Mouse (Mus musculus): ENCODE results near the gene Olfr1366. TPM values are rescaled to one million over a fixed set of nuclear protein-coding genes. Genes with fewer than 3 reads are reported as not detected.
"Not testable (repeated sequence)": the region's sequence is repeated elsewhere in the genome, so short reads cannot be mapped to it uniquely, and the experiment has no call there.

The Olfr1366 gene
- total RNA-seq (2021): not detected

- intact Hi-C loops (cut with DNase I): no loop called here
- DNase-seq (ENCODE audit: extremely low spot score in 1 of 2, low spot score in 2 of 2): no peak
Measured at GRCm38 (mm10) chr13:21542708-21543107, at the start of gene Olfr1366. TSS of gene Olfr1366 (minus strand) at chr13:21542808.

- intact Hi-C loops (cut with DNase I): no loop called here
- no peak for DNase-seq (ENCODE audit: extremely low spot score in 1 of 2, low spot score in 2 of 2)
Measured at GRCm38 (mm10) chr13:21591618-21592017, 49.0 kb upstream of the Olfr1366 start.

GRCm38 (mm10) chr13:21581659-21582058 lies 39.1 kb upstream of the Olfr1366 start, which contains the start of gene Olfr1364:
TSS of gene Olfr1364 (minus strand) at chr13:21581759.
- DNase-seq (ENCODE audit: extremely low spot score in 1 of 2, low spot score in 2 of 2): no peak
- intact Hi-C loops (cut with DNase I): no loop called here

GRCm38 (mm10) chr13:21559793-21560192 lies 17.2 kb upstream of the Olfr1366 start, which contains the start of gene Olfr1535:
TSS of gene Olfr1535 (minus strand) at chr13:21559893.
- intact Hi-C loops (cut with DNase I): no loop called here
- no peak for DNase-seq (ENCODE audit: extremely low spot score in 1 of 2, low spot score in 2 of 2)

GRCm38 (mm10) chr13:21550416-21551110 lies 8.0 kb upstream of the Olfr1366 start:
- intact Hi-C loops (cut with DNase I): no loop called here
- no peak for DNase-seq (ENCODE audit: extremely low spot score in 1 of 2, low spot score in 2 of 2)

- intact Hi-C loops (cut with DNase I): no loop called here
- no peak for DNase-seq (ENCODE audit: extremely low spot score in 1 of 2, low spot score in 2 of 2)
Measured at GRCm38 (mm10) chr13:21549487-21549886, 6.9 kb upstream of the Olfr1366 start.

GRCm38 (mm10) chr13:21530781-21531201 lies 11.8 kb downstream of the Olfr1366 start, which contains the start of gene Zkscan8:
TSS of gene Zkscan8 (minus strand) at chr13:21531120.
- intact Hi-C loops (cut with DNase I): no loop called here
- DNase-seq (ENCODE audit: extremely low spot score in 1 of 2, low spot score in 2 of 2): peak; percentile 80 to 87

GRCm38 (mm10) chr13:21530136-21530535 lies 12.5 kb downstream of the Olfr1366 start:
- intact Hi-C loops (cut with DNase I): no loop called here
- DNase-seq (ENCODE audit: extremely low spot score in 1 of 2, low spot score in 2 of 2): no peak

- peak; percentile 55 to 86 for DNase-seq (ENCODE audit: extremely low spot score in 1 of 2, low spot score in 2 of 2)
- intact Hi-C loops (cut with DNase I): no loop called here
Measured at GRCm38 (mm10) chr13:21506221-21506649, 36.4 kb downstream of the Olfr1366 start.

- intact Hi-C loops (cut with DNase I): no loop called here
- DNase-seq (ENCODE audit: extremely low spot score in 1 of 2, low spot score in 2 of 2): no peak
Measured at GRCm38 (mm10) chr13:21502296-21502695, 40.3 kb downstream of the Olfr1366 start.

- intact Hi-C loops (cut with DNase I); DNase-seq (ENCODE audit: extremely low spot score in 1 of 2, low spot score in 2 of 2): not testable (repeated sequence)
Measured at GRCm38 (mm10) chr13:21501182-21501581, 41.4 kb downstream of the Olfr1366 start, which contains the start of gene Gm11273. TSS of gene Gm11273 (minus strand) at chr13:21501418.

- intact Hi-C loops (cut with DNase I): no loop called here
- peak in 1 of 2 experiments; percentile 49 for DNase-seq (ENCODE audit: extremely low spot score in 1 of 2, low spot score in 2 of 2)
Measured at GRCm38 (mm10) chr13:21495080-21495479, 47.5 kb downstream of the Olfr1366 start, which contains the start of gene AK157302. TSS of gene AK157302 (plus strand) at chr13:21495223.

GRCm38 (mm10) chr13:21492847-21493246 lies 49.8 kb downstream of the Olfr1366 start:
- intact Hi-C loops (cut with DNase I): no loop called here
- no peak for DNase-seq (ENCODE audit: extremely low spot score in 1 of 2, low spot score in 2 of 2)

- intact Hi-C loops (cut with DNase I): no loop called here
- no peak for DNase-seq (ENCODE audit: extremely low spot score in 1 of 2, low spot score in 2 of 2)
Measured at GRCm38 (mm10) chr13:21486881-21487280, 55.7 kb downstream of the Olfr1366 start.

Other genes starting within 250 kb of the Olfr1366 start
- not detected for gene Gpx6, start 230.7 kb downstream of the Olfr1366 start, total RNA-seq (2021)
- gene Olfr1367, start 195.9 kb downstream of the Olfr1366 start, total RNA-seq (2021): not detected
- gene Zscan12, start 180.0 kb downstream of the Olfr1366 start, total RNA-seq (2021): 1 to 10 TPM; 8.0 to 8.5 TPM
- 10 to 100 TPM; 36.7 to 40.7 TPM for gene Zkscan3, start 140.1 kb downstream of the Olfr1366 start, total RNA-seq (2021)
- gene Pgbd1, start 101.8 kb downstream of the Olfr1366 start, total RNA-seq (2021): 1 to 10 TPM; 1.5 to 2.1 TPM
- 10 to 100 TPM; 27.6 to 30.0 TPM for gene Zscan26, start 89.1 kb downstream of the Olfr1366 start, total RNA-seq (2021)
- 1 to 10 TPM in 1 of 2 experiments, under 1 TPM in 1; 0.77 to 1.0 TPM for gene Nkapl, start 74.3 kb downstream of the Olfr1366 start, total RNA-seq (2021)
- 1 to 10 TPM; 7.4 TPM for gene Zkscan4, start 63.9 kb downstream of the Olfr1366 start, total RNA-seq (2021)
- gene Gm10065, start 63.4 kb downstream of the Olfr1366 start, total RNA-seq (2021): not detected
- 10 to 100 TPM; 16.5 to 17.2 TPM for gene AK157302, start 47.6 kb downstream of the Olfr1366 start, total RNA-seq (2021)
- 10 to 100 TPM; 56.4 to 59.3 TPM for gene Gm11273, start 41.4 kb downstream of the Olfr1366 start, total RNA-seq (2021)
- gene Zkscan8, start 11.7 kb downstream of the Olfr1366 start, total RNA-seq (2021): 10 to 100 TPM; 10.6 to 13.6 TPM
- not detected for gene Olfr1535, start 17.1 kb upstream of the Olfr1366 start, total RNA-seq (2021)
- not detected for gene Olfr1364, start 39.0 kb upstream of the Olfr1366 start, total RNA-seq (2021)
- gene Olfr1362, start 71.2 kb upstream of the Olfr1366 start, total RNA-seq (2021): not detected
- not detected for gene Olfr11, start 99.7 kb upstream of the Olfr1366 start, total RNA-seq (2021)
- not detected for gene Olfr1361, start 120.6 kb upstream of the Olfr1366 start, total RNA-seq (2021)
- gene Olfr1360, start 134.6 kb upstream of the Olfr1366 start, total RNA-seq (2021): not detected
- not detected for gene Olfr1359, start 155.3 kb upstream of the Olfr1366 start, total RNA-seq (2021)
- 10 to 100 TPM; 41.4 to 52.8 TPM for gene Hist1h2bl, start 173.3 kb upstream of the Olfr1366 start, total RNA-seq (2021)
- 10 to 100 TPM; 68.4 to 76.2 TPM for gene Hist1h2ai, start 173.6 kb upstream of the Olfr1366 start, total RNA-seq (2021)
- gene Hist1h3h, start 174.9 kb upstream of the Olfr1366 start, total RNA-seq (2021): 10 to 100 TPM; 69.3 to 80.8 TPM
- gene Hist1h2bm, start 179.2 kb upstream of the Olfr1366 start, total RNA-seq (2021): 10 to 100 TPM; 10.1 to 13.9 TPM
- 10 to 100 TPM; 13.5 to 16.2 TPM for gene Hist1h4j, start 192.3 kb upstream of the Olfr1366 start, total RNA-seq (2021)
- gene Hist1h4k, start 207.7 kb upstream of the Olfr1366 start, total RNA-seq (2021): 100 to 1,000 TPM; 306 to 311 TPM
- 10 to 100 TPM; 23.0 to 24.1 TPM for gene Hist1h2ak, start 211.0 kb upstream of the Olfr1366 start, total RNA-seq (2021)
- 10 to 100 TPM; 23.0 to 25.1 TPM for gene Hist1h2bn, start 211.3 kb upstream of the Olfr1366 start, total RNA-seq (2021)
- 10 to 100 TPM; 19.5 to 20.4 TPM for gene Hist1h1b, start 237.8 kb upstream of the Olfr1366 start, total RNA-seq (2021)
- gene Hist1h3i, start 240.6 kb upstream of the Olfr1366 start, total RNA-seq (2021): 10 to 100 TPM; 53.5 to 57.3 TPM
- 1 to 10 TPM; 5.2 to 6.1 TPM for gene Hist1h2an, start 244.4 kb upstream of the Olfr1366 start, total RNA-seq (2021)
- gene Hist1h2bp, start 244.7 kb upstream of the Olfr1366 start, total RNA-seq (2021): 10 to 100 TPM; 16.5 to 17.0 TPM